Mouse (Mus musculus): ENCODE measurements around the gene Mmp14.

Mmp14 gene

DNA sequence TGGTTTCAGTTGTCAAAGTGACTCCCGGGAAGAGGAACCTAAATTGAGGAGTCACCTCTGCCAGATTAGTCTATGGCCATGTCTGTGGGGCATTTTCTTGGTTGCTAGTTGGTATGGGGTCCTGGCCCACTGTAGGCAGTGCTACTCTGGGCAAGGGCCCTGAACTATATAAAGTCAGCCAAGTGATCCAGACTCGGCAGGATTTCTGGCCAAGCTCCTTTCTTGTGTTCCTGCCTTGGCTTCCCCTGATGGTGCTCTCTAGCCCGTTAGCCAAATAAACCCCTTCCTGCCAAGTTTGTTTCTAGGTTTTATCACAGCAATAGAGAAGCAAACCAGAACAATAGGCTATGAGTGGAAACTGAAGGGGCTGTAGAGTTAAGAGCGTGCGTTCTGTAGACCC is 43.3 kb downstream of the Mmp14 start:
- no peak for DNase-seq (ENCODE audit: low spot score in 2 of 2)

DNA sequence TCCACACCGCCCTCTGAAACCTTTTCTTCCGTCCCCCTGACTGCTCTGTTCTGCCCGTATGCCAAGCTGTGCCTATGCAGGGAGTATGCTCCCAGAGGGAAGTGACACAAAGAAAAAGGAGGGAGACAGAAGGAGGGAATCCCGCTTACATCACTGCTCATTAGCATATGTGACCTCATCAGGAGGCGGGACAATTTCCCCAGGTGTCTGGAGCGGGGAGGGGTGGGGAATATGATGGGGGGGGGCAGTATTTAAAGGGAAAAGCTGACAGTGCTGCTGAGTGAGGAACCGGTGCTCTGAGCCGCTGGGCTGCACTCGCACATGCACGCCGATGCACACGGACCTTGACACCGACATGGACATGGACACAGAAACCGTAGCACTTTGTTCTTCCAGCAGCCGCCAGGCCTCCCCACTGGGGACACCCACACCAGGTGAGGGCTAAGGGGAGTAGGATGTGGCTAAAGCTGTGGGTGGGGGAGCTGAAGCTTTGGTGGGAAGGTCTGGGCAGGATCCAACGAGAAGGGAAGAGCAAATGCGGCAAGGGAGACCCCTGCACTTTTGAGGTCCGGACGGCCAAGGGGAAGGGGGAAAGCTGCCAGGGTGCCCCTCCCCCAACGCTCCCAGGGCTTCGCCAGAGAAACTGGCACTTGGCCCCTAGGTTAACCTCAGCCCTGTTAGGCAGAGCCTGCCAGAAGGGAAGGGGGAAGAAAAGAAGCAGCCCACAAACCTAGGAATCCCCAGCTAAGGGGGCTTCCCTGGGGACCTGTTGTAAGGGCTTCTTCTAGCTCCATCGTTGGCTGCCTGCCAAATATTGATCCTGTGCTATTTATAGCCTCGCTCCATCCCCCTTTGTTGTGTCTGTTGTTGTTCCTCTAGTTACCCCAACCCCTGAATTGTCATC is 44.8 kb downstream of the Mmp14 start, which contains the start of gene Rem2:
Rem2 (plus strand) TSS at position 160 of the 904 bp plus-strand sequence.
- peak; percentile 83 to 91 for DNase-seq (ENCODE audit: low spot score in 2 of 2)

DNA sequence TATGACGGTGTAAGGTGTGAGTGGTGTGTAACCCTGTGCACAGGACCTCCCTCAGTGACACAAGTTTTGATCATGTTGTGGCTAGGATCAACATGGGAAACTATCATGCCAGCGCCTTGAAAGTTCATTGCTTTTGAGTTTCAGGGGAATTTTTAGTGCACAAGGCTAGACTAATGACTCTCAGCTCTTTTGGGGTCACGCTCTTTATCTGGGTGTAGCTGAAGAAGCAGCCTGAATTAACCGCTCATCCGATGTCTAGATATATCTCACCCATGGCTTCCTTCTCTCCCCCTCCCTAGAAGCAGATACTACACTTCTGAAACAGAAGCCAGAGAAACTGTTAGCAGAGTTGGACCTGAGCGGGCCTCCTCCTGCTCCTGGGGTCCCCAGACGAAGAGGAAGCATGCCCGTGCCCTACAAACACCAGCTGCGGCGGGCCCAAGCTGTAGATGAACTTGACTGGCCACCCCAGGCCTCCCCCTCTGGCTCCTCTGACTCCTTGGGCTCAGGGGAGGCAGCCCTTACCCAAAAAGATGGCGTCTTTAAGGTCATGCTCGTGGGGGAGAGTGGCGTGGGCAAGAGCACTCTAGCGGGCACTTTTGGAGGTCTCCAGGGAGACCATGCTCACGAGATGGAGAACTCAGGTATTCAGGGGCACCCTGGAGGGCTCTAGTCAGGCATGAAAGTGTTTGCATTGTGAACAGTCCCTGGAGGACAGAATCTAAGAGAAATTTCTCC is 45.9 kb downstream of the Mmp14 start:
- DNase-seq (ENCODE audit: low spot score in 2 of 2), result no peak

DNA sequence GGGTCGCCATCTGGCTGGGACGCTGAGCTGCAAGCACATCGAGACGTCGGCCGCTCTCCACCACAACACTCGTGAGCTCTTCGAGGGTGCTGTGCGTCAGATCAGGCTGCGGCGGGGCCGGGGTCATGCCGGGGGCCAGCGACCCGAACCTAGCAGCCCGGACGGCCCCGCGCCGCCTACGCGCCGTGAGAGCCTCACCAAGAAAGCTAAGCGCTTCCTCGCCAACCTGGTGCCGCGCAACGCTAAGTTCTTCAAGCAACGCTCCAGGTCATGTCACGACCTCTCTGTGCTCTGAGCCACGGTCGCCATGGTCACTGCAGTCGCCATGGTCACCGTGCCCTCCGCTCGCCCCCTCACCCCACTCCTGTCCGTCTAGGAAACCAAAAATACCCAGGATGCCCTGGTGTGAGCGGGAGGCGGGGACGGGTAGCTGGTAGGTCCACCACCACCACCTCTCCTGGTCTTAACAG is 48.1 kb downstream of the Mmp14 start:
- DNase-seq (ENCODE audit: low spot score in 2 of 2), result no peak

DNA sequence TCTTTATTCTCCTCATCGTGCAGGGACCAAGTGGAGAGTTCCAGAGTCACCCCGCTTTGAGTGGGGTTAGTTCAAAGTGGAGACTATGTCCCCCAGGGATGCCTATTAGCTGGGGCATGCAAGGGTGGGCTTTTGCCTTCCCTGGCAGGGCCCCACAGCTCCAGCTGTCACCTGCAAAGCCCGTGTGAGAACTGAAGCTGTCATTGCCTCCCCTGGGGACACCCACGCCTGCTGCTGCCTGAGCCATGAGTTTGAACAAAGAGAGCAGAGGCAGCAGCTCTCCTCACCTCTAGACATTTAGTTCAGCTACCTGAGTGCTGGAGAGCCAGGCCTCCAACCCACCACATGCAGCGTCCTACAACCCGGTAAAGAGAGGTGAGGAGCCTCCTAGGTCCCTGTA is 49.3 kb downstream of the Mmp14 start:
- DNase-seq (ENCODE audit: low spot score in 2 of 2), result no peak

DNA sequence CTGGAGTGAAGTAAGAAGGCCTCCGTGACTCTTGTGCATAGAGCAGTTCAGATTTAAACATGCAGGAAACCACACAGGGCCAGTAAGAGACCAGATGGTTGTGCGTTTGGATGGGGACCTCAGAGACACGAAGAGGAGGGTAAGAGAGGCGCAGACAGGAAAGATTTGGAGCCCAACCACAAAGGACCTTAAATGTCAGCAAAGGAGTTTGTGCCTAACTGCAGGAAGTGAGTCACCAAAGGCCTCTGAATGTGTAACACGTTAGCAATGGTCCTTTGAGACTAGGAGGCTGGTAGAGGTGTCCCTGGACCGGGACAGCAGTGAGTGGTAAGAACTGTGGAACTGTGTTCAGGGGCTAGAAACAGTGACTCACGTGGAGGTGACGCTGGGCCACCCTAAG is 50.0 kb downstream of the Mmp14 start:
- no peak for DNase-seq (ENCODE audit: low spot score in 2 of 2)

DNA sequence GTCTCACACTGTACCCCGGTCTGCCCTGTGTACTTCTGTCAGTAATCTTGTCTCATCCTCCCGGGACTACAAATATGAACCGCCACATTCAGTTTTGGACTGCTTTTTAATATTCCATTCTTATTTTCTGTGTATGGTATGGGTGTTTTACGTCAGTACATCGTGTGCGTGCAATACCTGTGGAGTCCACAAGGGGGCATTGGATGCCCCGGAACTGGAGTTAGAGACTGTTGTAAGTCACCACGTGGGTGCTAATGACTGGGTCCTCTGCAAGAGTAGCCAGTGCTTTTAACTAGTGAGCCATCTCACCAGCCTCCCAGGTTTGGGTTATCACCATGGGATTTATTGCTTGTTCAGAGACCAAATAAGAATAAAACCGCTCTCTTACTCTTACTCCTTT is 51.1 kb downstream of the Mmp14 start:
- no peak for DNase-seq (ENCODE audit: low spot score in 2 of 2)

DNA sequence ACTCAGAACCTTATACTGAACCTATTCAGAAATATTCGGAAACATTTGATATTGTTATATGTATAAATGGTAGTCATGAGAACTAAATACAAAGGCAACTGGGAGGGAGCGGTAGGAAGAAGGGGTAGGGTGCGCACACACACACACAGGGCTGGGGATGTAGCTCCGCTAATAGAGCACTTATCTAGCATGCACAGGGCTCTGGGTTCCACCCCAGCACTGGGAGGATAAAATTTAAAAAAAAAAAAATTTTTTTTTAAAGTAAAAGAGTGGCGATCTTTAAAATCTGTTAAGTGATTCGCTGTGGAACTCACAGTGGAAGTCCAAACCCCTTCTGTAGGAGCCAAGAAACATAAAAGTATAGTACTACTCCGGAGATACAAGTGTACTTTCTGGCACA is 54.5 kb downstream of the Mmp14 start:
- no peak for DNase-seq (ENCODE audit: low spot score in 2 of 2)

DNA sequence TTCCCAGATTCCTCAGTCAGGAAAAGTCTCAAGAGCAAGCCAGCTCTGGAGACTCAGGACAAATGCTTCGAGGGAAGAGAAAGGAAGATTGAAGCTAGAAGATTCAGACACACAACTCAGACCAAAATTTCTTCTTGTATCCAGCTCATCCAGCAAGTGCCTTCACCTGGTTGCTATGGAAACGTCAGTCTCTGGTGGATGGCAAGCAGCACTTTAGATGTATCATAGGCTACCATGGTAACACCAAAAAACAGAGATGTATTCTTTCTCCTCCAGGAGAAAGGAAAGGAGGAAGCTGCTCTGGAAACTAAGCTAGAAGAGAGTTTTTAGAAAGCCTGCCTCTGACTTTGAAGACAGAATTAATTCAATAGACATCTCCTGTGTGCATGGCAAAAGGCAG is 56.3 kb downstream of the Mmp14 start:
- DNase-seq (ENCODE audit: low spot score in 2 of 2), result no peak

DNA sequence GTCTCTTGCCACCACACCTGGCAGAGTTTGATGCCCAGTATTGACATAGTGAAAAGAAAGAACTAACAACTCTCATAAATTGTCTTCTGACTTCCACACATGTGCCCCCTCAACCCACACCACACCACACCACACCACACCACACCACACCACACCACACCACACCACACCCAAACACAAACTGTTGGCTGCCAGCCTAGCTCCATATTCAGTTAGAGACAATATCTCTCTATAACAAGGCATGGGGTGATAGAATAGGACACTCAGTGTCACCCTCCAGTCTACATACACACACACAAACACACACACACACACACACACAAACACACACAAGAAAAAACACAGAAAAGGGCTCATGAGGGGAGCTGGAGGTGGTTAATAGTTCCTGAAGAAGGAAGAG is 56.9 kb downstream of the Mmp14 start:
- DNase-seq (ENCODE audit: low spot score in 2 of 2), result no peak

DNA sequence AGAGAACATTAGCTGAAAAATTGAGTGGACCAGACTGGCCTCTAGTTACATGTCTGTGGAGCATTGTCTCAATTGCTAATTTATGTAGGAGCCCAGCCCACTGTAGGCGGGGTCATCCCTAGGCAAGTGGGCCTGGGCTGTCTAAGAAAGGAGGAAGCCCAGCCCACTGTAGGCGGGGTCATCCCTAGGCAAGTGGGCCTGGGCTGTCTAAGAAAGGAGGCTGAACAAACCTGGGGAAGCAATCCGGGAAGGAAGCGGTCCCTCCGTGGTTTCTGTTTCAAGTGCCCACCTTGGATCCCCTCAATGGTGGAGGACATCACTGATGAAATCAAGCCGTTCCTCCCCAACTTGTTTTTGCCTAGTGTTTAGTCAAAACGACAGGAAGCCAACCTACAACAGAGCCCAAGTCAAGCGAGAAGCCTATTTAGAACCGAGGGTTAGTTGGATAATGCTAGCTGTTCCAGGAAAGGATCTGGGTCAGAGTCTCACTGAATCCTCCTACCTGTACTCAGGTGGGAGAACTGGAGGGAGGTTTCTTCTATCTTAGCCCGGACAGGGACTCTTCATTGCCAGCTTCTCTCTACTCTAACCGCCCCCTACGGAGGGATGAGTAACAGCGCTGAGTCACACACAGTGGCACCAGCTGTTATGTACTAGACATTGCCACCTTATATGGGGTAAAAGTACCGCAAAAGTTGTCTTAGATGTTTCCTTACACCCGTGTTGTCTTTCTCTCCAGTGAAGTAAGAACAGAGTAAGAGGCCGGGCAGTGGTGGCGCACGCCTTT is 61.1 kb downstream of the Mmp14 start:
- DNase-seq (ENCODE audit: low spot score in 2 of 2), result no peak

DNA sequence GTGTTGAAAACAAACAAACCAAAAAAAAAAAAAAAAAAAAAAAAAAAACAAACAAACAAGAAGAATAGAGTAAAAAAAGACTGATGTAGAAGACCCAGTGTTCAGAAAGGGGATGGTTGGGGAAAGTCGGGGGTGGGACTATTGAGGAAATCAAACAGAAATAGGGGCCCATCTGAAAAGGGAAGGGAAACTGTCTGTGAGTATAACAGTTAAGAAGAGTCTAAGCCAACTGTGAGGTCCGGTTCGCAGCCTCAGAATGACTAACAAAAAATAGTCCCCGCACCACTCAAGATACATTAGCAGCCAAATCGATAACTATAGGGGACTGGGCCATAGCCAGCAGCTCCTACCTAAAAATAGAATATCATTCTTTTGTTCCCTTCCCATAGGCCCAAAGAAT is 61.8 kb downstream of the Mmp14 start:
- no peak for DNase-seq (ENCODE audit: low spot score in 2 of 2)

DNA sequence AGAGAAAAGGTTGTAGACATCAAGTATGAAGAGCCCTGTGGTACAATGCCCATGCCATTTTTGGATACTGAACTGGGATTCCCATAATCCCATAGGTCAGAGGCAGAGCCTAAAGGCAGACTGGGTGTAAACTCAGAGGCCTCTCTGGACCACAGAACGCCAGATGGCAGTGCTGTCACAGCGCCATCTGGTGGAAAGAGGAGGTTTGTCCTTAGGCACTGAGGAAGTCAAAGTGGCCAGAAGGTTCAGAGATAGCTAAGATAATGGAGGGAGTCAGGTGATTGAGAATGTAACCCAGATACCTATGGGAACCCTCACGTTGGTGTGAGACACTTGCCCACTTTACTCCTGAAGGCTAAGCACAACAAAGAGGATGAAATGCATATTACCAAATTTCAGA is 62.8 kb downstream of the Mmp14 start:
- peak in 1 of 2 experiments; percentile 64 for DNase-seq (ENCODE audit: low spot score in 2 of 2)
